Mouse (Mus musculus) hindbrain, postnatal 0 days (tissue): ENCODE results near the gene Rarb. TPM values are rescaled to one million over a fixed set of nuclear protein-coding genes. Genes with fewer than 3 reads are reported as not detected.

Source experiments
- ATAC-seq: fragments of 200-750 bp; cut with Nextera tagmentation; 2 replicates; pipeline ENCODE4 v1.8.0; 2017; ENCODE audit warnings: mild to moderate bottlenecking, moderate TSS enrichment, moderate library complexity
- DNase-seq: peaks from one replicate; pipeline ENCODE4 v3.0.0-alpha.2; 2015; ENCODE audit warnings: low spot score
- H3K27ac ChIP-seq: fragments of 300-500 bp; sonication (generic); 2 replicates; pipeline ENCODE4 v1.5.1; 2014; ENCODE audit warnings: mild to moderate bottlenecking
- H3K27me3 ChIP-seq: fragments of 300-500 bp; sonication (generic); 2 replicates; pipeline ENCODE4 v1.6.1; 2014; ENCODE audit warnings: low read length, mixed read lengths; ENCODE audit not compliant: insufficient read depth
- H3K36me3 ChIP-seq: fragments of 300-500 bp; sonication (generic); 2 replicates; pipeline ENCODE4 v1.6.1; 2014; ENCODE audit warnings: low read length, mixed read lengths; ENCODE audit not compliant: insufficient read depth
- H3K4me1 ChIP-seq: fragments of 300-500 bp; sonication (generic); 2 replicates; pipeline ENCODE4 v1.6.1; 2014; ENCODE audit warnings: antibody characterized with exemption, low read length, mixed read lengths; ENCODE audit not compliant: insufficient read depth
- H3K4me2 ChIP-seq: fragments of 300-500 bp; sonication (generic); 2 replicates; pipeline ENCODE4 v1.6.1; 2014; ENCODE audit warnings: low read depth, mild to moderate bottlenecking, low read length, moderate library complexity, mixed read lengths
- H3K4me3 ChIP-seq: fragments of 300-500 bp; sonication (generic); 2 replicates; pipeline ENCODE4 v1.5.1; 2014; ENCODE audit warnings: low read length
- H3K9ac ChIP-seq: fragments of 300-500 bp; sonication (generic); replicated peaks from 2 replicates; pipeline ENCODE4 v1.6.1; 2014; ENCODE audit warnings: mild to moderate bottlenecking, low read length, moderate library complexity, mixed read lengths
- H3K9me3 ChIP-seq: fragments of 300-500 bp; sonication (generic); 2 replicates; pipeline ENCODE4 v1.6.1; 2016; ENCODE audit warnings: low read length, mixed read lengths
- CTCF ChIP-seq: IDR thresholded peaks from 2 replicates; pipeline ENCODE4 v1.5.1; 2016; ENCODE audit warnings: antibody characterized with exemption, control low read depth, low read depth
- WGBS: fragments of 180-500 bp; shearing (Covaris S2); extraction: QIAGEN DNeasy Blood & Tissue Kit; methylation state at CpG from one replicate; pipeline ENCODE4 v1.1.7; 2014; 5-methylcytosine and 5-hydroxymethylcytosine counted together
- polyA plus RNA-seq: library from polyadenylated mRNA; unstranded; fragments of >200 nt; fragmentation: Nextera tagmentation; extraction: Ambion mirVana; gene quantifications from 2 replicates; pipeline ENCODE4 v1.2.1, GENCODE M21; 2015
- total RNA-seq: library from RNA; depleted of rRNA; stranded (reverse); fragments of >200 nt; gene quantifications from 2 replicates; pipeline ENCODE4 v1.2.3, GENCODE M21; 2014; rRNA removed

Gene Rarb
- total RNA-seq (13.7 and 18.0 TPM in 2 replicates), polyA plus RNA-seq (9.6 and 9.7 TPM in 2 replicates)

DNA sequence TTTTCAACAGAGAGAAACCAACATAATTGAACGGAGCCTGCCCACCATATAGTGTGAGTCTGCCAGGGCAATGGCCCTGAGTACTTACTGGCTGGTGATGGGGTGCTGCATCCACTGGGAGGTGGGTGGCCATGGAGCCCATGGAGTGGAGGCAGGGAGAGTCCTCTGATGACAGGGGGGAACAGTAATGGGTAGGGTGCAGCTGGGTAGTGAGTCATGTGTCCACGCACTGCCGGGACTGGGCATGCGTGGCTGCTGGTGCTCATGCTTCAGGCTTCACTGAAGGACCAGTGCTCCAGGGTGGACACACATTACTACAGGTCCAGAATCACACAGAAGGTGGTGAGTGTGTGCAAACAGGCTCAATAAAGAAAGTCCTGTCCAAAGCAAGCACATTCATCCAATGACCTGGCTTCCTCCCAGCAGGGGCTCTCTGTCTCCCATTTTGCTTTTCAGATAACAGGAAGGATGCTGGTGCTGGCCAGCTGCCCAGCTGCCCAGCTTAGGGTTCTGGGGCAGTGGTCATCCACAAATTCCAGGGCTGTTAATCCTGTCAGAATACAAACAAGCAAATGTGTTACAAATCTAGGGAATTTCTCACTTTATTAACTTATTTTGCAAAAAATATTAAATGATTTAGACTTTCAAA is at the start of gene Rarb:
Rarb (minus strand) TSS at position 555 of the 649 bp plus-strand sequence.
- ATAC-seq (no peak), DNase-seq (no peak)
- TF ChIP-seq CTCF = no peak
- Histone ChIP-seq H3K4me3 (no peak within 1 kb of the TSS), H3K9ac (no peak within 1 kb of the TSS), H3K36me3 (no peaks in the 10 kb centered on the region), H3K9me3 (no peaks in the 10 kb centered on the region), H3K27ac (no peak within 1 kb of the TSS), H3K4me2 (no peak within 1 kb of the TSS), H3K27me3 (no peaks in the 10 kb centered on the region), H3K4me1 (no peaks in the 10 kb centered on the region)
- 89% methylated on average over 4 of the region's 4 CpGs for WGBS

DNA sequence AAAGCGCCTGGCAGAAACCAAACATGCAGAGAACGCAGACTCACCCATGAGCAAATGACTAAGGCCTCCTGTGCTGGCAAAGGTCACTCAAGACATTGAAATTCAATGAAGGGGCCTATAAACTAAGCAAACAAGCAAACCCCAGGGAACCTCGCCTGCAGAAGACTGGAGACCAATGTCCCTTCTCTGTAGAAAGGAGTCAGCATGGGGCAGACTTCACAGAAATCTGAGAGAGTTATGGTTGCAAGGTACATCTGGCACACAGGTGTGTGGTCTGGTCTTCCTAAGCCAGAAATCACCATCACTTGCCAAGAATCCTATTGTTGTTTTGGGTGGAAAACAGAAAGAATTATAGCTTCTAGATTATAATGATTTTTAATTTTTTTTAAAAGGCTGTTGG is 23.1 kb upstream of the Rarb start:
- no peak for ATAC-seq
- Histone ChIP-seq H3K36me3 (no peaks in the 10 kb centered on the region), H3K27ac (no peak overlapping the region), H3K9me3 (no peaks in the 10 kb centered on the region), H3K4me2 (no peak overlapping the region), H3K4me3 (no peak overlapping the region), H3K27me3 (no peaks in the 10 kb centered on the region), H3K9ac (no peak overlapping the region), H3K4me1 (no peaks in the 10 kb centered on the region)
- 60% methylated on average over 3 of the region's 3 CpGs for WGBS
- DNase-seq = no peak
- TF ChIP-seq CTCF = no peak

DNA sequence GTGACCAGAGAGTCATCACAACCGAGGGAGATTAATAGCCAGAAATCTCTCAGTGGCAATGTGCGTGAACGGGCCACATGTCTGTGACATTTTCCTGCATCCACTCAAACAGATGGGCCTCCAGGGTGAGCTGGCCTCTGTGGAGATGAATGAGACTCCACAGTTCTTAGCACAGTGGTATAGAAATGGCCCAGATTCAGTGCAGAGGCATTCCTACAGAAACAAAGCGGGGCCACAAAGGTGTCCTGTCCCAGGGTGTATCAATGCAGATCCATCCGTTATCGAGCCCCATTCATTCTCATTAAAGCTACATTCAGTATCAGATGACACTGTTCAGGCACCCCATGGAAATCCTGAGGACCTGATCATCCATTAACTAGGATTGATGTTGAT is 22.6 kb upstream of the Rarb start:
- no peaks in the 10 kb centered on the region for H3K27me3 ChIP-seq
- H3K9ac ChIP-seq = no peak overlapping the region
- H3K4me3 ChIP-seq = no peak overlapping the region
- peak; percentile 7 for DNase-seq
- no peak overlapping the region for H3K27ac ChIP-seq
- no peaks in the 10 kb centered on the region for H3K36me3 ChIP-seq
- TF ChIP-seq CTCF = no peak
- 0 out of 2 replicates have a peak, but pooled peaks have one; percentile 56 for ATAC-seq
- H3K4me2 ChIP-seq = no peak overlapping the region
- WGBS = 38% methylated on average over 6 of the region's 6 CpGs
- no peaks in the 10 kb centered on the region for H3K4me1 ChIP-seq
- no peaks in the 10 kb centered on the region for H3K9me3 ChIP-seq

DNA sequence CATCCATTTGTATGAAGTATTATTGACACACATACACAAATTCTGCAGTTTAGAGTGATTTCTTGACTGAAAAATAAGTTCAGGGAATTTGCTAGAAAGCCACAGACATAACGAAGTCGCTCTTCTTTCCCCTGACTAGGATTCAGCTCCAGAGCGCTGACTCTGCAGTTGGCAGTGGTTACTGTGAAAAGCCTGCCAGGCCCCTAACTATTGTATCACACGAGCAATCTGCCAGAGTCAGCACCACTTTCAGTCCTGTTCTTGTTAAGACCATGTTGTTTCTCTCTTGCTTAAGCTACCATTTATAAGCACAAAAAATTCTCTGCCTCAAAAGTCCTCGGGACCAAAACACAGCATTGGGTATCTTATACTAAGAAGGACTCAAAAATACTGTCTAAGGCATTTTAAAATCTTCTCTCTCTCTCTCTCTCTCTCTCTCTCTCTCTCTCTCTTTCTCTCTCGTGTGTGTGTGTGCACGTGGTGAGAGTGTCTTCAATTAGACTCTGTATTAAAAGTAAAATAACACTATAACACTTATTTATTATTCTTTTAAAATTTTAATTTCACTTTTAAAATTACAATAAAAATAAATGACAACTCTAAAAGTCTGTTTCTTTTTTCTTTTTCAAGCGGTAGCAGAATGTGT is 22.1 kb upstream of the Rarb start:
- Histone ChIP-seq H3K27me3 (no peaks in the 10 kb centered on the region), H3K4me1 (no peaks in the 10 kb centered on the region), H3K4me3 (no peak overlapping the region), H3K36me3 (no peaks in the 10 kb centered on the region), H3K4me2 (no peak overlapping the region), H3K9me3 (no peaks in the 10 kb centered on the region), H3K27ac (no peak overlapping the region), H3K9ac (no peak overlapping the region)
- DNase-seq = peak; percentile 83
- 30% methylated on average over 8 of the region's 8 CpGs for WGBS
- ATAC-seq = peak; percentile 80; the same call in 1 of the 2 replicates
- no peak for TF ChIP-seq CTCF

DNA sequence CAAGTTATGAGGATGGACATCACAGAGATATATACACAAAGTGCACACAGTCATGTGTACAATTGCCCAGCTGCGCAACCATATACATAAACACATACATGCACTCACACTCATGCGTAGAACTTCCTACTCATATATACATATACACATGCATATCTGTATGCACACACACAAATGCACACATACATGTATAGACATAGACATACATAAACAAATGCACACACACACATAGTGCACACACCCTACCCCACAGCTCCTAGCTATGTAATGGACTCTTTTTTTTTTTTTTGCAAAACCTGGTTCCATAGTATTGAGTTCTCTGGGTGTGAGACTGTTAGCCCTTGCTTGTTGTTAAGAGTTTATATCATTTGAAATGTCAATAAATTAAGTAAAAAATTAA is 21.2 kb upstream of the Rarb start:
- no peaks in the 10 kb centered on the region for H3K36me3 ChIP-seq
- no peak for DNase-seq
- ATAC-seq = no peak
- no peak overlapping the region for H3K27ac ChIP-seq
- no peaks in the 10 kb centered on the region for H3K4me1 ChIP-seq
- H3K9ac ChIP-seq = no peak overlapping the region
- 97% methylated on average over 2 of the region's 2 CpGs for WGBS
- no peaks in the 10 kb centered on the region for H3K27me3 ChIP-seq
- no peaks in the 10 kb centered on the region for H3K9me3 ChIP-seq
- no peak overlapping the region for H3K4me2 ChIP-seq
- no peak for TF ChIP-seq CTCF
- H3K4me3 ChIP-seq = no peak overlapping the region

DNA sequence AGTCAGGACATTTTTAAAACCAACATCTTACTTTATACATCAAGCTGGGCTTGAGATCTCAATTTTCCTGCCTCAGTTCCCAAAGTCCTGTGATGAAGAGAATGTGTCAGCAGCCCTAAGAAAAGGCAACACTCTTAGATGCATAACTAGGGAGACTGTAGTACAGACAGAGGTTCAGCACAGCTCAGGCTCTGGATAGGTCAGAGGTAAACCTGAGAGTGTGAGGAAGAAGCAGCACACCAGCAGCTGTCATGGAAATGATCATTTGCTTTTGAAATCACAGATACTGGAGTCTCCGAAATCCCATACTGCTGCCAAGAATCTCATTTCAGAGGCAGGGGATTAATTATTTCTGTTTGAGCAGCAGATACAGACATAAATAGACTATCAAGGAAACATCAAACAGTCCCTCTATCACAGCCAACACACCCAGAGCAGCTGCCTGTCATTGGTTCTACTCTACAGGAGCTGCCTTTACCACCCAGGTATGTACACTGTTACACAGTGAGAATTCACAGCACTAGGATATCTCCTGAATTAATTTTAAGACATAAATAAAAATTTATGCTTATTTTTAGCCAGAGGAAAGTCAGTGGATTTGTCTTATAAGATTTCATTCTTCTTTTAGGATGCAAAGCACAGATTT is 3.7 kb downstream of the Rarb start:
- Histone ChIP-seq H3K4me3 (no peak overlapping the region), H3K4me1 (no peaks in the 10 kb centered on the region), H3K4me2 (no peak overlapping the region), H3K36me3 (no peaks in the 10 kb centered on the region), H3K9ac (no peak overlapping the region), H3K27me3 (no peaks in the 10 kb centered on the region), H3K27ac (no peak overlapping the region), H3K9me3 (no peaks in the 10 kb centered on the region)
- WGBS = 56% methylated on average over 1 of the region's 1 CpGs
- no peak for DNase-seq
- ATAC-seq = 0 out of 2 replicates have a peak, but pooled peaks have one; percentile 38
- TF ChIP-seq CTCF = no peak

DNA sequence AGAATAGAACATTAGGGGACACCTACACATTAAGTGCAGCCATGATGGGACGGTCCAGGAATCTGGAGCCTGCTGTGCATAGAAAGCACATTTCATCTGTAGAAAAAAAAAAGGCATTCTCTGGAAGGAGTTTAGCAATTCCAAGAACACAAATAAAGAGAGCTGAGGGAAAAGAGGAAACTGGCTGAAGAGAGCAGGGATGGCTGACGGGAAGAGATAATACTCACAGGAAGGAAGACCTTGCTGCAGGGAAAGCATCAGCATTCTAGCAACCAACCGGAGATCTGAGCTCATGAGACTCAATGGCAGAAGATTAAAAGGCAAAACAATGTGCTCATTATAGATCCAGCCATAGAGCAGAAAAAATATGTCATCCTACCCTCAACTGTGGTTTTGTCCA is 12.8 kb downstream of the Rarb start:
- H3K4me1 ChIP-seq = no peaks in the 10 kb centered on the region
- no peak overlapping the region for H3K4me2 ChIP-seq
- ATAC-seq = no peak
- TF ChIP-seq CTCF = no peak
- no peak overlapping the region for H3K4me3 ChIP-seq
- H3K36me3 ChIP-seq = no peaks in the 10 kb centered on the region
- no peak for DNase-seq
- H3K9ac ChIP-seq = no peak overlapping the region
- H3K27ac ChIP-seq = no peak overlapping the region
- H3K27me3 ChIP-seq = no peaks in the 10 kb centered on the region
- 84% methylated on average over 3 of the region's 3 CpGs for WGBS
- H3K9me3 ChIP-seq = no peaks in the 10 kb centered on the region
